Mouse (Mus musculus) testis, adult 2 months (tissue): ENCODE data around the gene Atp5j.

Experiments used
- CTCF ChIP-seq: fragments of 200-500 bp; IDR thresholded peaks from 2 replicates; pipeline ENCODE4 v1.5.1; 2012; ENCODE audit warnings: low read depth, mild to moderate bottlenecking, inconsistent platforms, low read length, moderate library complexity; ENCODE audit not compliant: control insufficient read depth, insufficient read depth, insufficient replicate concordance
- POLR2A ChIP-seq: fragments of 200-500 bp; IDR thresholded peaks from 2 replicates; pipeline ENCODE4 v1.6.1; 2012; ENCODE audit warnings: low read depth, mild to moderate bottlenecking, inconsistent platforms, low read length, moderate library complexity; ENCODE audit not compliant: control insufficient read depth

DNA sequence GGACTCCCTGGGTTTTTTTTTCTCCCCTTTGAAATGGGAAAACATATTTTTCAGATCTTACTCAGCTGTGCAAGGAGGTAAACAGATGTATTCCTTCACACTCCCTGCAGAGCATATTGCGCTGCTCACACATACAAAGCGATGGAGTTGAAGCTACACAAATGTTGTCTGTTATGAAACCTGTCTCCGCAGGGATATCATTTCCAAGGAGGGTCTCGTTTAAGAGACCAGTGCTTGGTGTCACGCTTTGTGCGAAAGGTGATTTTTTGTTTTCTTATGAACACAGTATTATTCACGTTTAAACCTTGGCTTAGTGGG, 40.3 kb upstream of the Atp5j start:
- TF ChIP-seq POLR2A (no peak), CTCF (no peak)
